Mouse (Mus musculus) heart, embryonic 14.5 days (tissue): ENCODE measurements at regions not wholly inside any gene's neighbourhood (a gene's known extent, or its start where the extent isn't known, plus 50 kb on each side); places are given as distances from the start of the nearest gene placed in this dataset.

Experiments
- ATAC-seq: fragments of 200-750 bp; cut with Nextera tagmentation; 2 replicates; pipeline ENCODE4 v1.8.0; 2017; ENCODE audit warnings: low read depth, moderate TSS enrichment; ENCODE audit not compliant: insufficient number of reproducible peaks, insufficient read depth, low FRiP score
- H3K27ac ChIP-seq, 2 experiments: fragments of 200-500 bp in 1 of 2; fragments of 300-500 bp in 1 of 2; sonication (generic) in 1 of 2; replicated peaks in 1 of 2; 2 replicates each; pipeline ENCODE4 v1.5.1; 2012 to 2014; ENCODE audit warnings: low read depth in 2 of 2, low read length in 2 of 2, control low read depth in 1 of 2, mild to moderate bottlenecking in 1 of 2, mixed read lengths in 1 of 2; ENCODE audit not compliant: control insufficient read depth in 1 of 2, insufficient read depth in 1 of 2
- H3K27me3 ChIP-seq: fragments of 300-500 bp; sonication (generic); 2 replicates; pipeline ENCODE4 v1.6.1; 2014; ENCODE audit warnings: mild to moderate bottlenecking, low read length, control low read depth; ENCODE audit not compliant: control insufficient read depth, insufficient read depth
- H3K36me3 ChIP-seq: fragments of 300-500 bp; sonication (generic); 2 replicates; pipeline ENCODE4 v1.6.1; 2014; ENCODE audit warnings: mild to moderate bottlenecking, control low read depth, low read length, mixed read lengths; ENCODE audit not compliant: control insufficient read depth, insufficient read depth
- H3K4me1 ChIP-seq, 2 experiments: fragments of 200-500 bp in 1 of 2; fragments of 300-500 bp in 1 of 2; sonication (generic) in 1 of 2; 2 replicates each; pipeline ENCODE4 v1.6.1; 2012 to 2014; ENCODE audit warnings: low read length in 2 of 2, control low read depth in 1 of 2, mixed read lengths in 1 of 2; ENCODE audit not compliant: control insufficient read depth in 2 of 2, insufficient read depth in 2 of 2
- H3K4me2 ChIP-seq: fragments of 300-500 bp; sonication (generic); 2 replicates; pipeline ENCODE4 v1.6.1; 2014; ENCODE audit warnings: mild to moderate bottlenecking, low read length
- H3K4me3 ChIP-seq, 2 experiments: fragments of 200-500 bp in 1 of 2; fragments of 300-500 bp in 1 of 2; sonication (generic) in 1 of 2; 2 replicates each; pipeline ENCODE4 v1.5.1; 2012 to 2014; ENCODE audit warnings: low read length in 2 of 2, mild to moderate bottlenecking in 2 of 2, control low read depth in 1 of 2, low read depth in 1 of 2, moderate library complexity in 1 of 2; ENCODE audit not compliant: control insufficient read depth in 1 of 2, insufficient read depth in 1 of 2
- H3K9ac ChIP-seq: fragments of 300-500 bp; sonication (generic); 2 replicates; pipeline ENCODE4 v1.6.1; 2014; ENCODE audit warnings: mild to moderate bottlenecking, low read length
- H3K9me3 ChIP-seq: fragments of 300-500 bp; sonication (generic); 2 replicates; pipeline ENCODE4 v1.6.1; 2016; ENCODE audit warnings: low read length, control low read depth; ENCODE audit not compliant: control insufficient read depth
- WGBS: fragments of 180-500 bp; shearing (Covaris S2); extraction: QIAGEN DNeasy Blood & Tissue Kit; methylation state at CpG from one replicate; pipeline ENCODE4 v1.1.7; 2014; 5-methylcytosine and 5-hydroxymethylcytosine counted together

DNA sequence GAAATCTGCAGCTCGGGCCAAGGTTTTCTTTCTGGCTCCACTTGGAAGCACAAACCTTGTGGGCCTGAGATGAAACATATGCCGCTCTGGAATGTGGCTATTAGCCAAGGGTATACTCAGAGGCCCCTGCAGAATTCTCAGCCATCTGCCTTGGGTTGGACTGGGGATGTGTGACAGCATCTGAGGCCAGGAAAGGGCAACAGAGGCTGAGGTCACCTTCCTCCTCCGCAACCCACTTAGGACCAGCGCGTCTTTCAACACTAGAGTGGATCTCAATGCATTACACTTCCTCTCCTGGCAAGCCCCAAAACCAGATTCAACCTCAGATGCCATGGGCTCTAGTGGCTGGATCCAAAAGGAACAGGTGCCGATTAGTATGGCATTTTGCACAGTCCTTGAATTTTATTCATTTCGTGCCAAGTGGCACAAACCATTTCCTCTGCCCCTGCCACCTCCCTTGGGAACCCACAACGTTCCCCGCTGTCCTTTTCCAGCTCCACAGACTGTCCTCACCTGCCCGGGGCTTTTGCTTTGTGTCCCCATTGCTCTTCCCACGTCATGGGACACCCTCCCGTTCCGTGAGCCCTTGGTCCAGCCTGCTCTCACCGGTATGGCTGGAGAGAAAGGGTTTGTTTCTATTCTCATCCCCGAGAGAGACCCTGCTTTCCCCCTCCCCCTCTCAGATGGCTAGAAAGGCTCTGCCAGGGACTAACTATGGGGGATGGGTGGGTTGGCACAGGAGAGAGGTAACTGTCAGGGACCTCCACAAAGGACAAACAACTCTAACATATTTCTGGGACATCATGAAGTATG, 68.4 kb downstream of the Rpusd4 start:
- Histone ChIP-seq H3K4me2 (peak overlapping the region; percentile 35; the same call in 1 of the 2 replicates), H3K9ac (no peak overlapping the region), H3K36me3 (no peaks in the 10 kb centered on the region), H3K9me3 (no peaks in the 10 kb centered on the region), H3K27me3 (no peaks in the 10 kb centered on the region), H3K4me3 (no peak overlapping the region), H3K4me1 (peaks cover 62 to 75% of the 10 kb centered on the region in 2 experiments), H3K27ac (peak overlapping the region; percentile 59 to 81)
- WGBS = 20% methylated on average over 15 of the region's 15 CpGs
- peak; percentile 85 for ATAC-seq

DNA sequence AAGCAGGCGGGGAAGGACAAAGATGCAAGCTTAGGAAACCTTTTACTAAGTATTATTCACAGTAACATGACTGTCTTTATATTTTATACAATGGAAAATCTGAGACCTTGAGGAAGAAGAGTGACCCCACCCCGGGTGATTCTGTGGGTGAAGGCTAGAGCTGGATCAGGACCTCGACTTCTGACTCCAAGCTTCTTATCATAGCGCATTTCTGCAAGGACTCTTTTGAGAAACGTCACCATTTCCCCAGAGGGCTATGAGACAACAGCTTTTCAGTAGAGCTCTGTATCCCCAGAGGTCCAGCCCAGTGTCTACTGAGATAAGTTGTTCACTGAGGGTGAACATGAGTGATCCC, 69.0 kb downstream of the Rpusd4 start:
- Histone ChIP-seq H3K4me2 (no peak overlapping the region), H3K36me3 (no peaks in the 10 kb centered on the region), H3K9ac (no peak overlapping the region), H3K27ac (peak overlapping the region; percentile 59 to 81; a peak in 2 of 4 replicates), H3K4me3 (no peak overlapping the region), H3K9me3 (no peaks in the 10 kb centered on the region), H3K27me3 (no peaks in the 10 kb centered on the region), H3K4me1 (peaks cover 59 to 75% of the 10 kb centered on the region in 2 experiments)
- 45% methylated on average over 5 of the region's 5 CpGs for WGBS
- no peak for ATAC-seq

DNA sequence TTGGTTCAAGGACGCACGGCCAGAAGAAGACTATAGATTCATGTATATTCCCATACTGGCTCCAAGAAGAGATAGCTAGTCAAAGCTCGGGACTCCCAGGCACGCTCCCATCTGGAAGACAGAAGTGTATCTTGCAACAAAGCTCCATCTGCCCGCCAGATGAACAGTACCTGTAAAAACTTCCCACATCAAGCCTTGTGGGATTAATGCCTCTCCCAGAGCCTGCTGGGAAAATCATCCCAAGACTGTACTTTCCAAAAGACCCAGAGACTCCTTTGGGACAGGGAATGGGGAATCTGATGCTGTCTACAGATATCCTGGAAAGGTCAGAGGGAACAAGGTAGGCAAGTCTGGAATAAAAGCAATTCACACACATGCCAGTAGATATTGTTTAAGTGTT, 71.2 kb downstream of the Rpusd4 start:
- H3K4me1 ChIP-seq = peaks cover 54 to 83% of the 10 kb centered on the region in 2 experiments
- H3K4me3 ChIP-seq = no peak overlapping the region
- no peak for ATAC-seq
- peak overlapping the region in 1 of 2 experiments; percentile 51; a peak in 1 of 4 replicates for H3K27ac ChIP-seq
- no peak overlapping the region for H3K4me2 ChIP-seq
- H3K9ac ChIP-seq = no peak overlapping the region
- no peaks in the 10 kb centered on the region for H3K27me3 ChIP-seq
- H3K36me3 ChIP-seq = no peaks in the 10 kb centered on the region
- no peaks in the 10 kb centered on the region for H3K9me3 ChIP-seq
- 83% methylated on average over 5 of the region's 5 CpGs for WGBS

DNA sequence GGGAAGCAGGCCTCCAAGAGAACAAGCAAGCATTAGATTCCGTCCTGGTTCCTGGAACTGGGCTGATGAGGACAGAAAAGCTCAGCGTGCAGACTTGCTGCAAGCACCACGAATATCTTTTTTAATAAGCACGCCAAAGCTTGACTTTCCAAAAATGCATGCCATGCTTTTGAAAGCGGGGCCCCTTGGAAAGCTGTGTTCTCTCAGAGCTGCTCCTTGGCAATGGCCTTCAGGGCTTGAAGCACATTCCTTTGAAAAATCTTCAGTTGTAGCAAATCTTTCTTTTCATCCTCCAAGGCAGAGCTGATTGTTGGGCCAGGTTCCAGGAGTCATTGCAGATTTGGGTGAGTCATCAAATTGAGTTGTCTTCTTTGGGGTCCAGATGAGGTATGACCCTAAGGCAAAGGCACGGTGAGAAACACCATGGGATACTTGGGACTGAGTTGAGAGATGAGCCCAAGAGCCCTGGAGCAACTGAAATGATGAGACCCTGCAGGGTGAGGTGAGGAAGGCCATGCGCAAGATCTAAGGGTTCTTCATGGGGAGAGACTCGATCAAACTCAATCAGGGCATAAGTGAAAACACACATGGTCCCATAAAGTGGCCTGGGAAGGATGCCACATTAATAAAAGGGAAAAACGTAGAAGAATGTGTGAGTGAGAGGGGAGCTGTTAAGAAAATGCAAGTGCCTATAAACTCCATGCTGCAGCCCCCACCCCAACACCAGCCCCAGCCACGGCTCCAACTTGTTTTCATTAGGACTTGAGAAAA, 72.0 kb downstream of the Rpusd4 start:
- no peaks in the 10 kb centered on the region for H3K9me3 ChIP-seq
- H3K9ac ChIP-seq = no peak overlapping the region
- H3K36me3 ChIP-seq = no peaks in the 10 kb centered on the region
- 65% methylated on average over 10 of the region's 10 CpGs for WGBS
- H3K27me3 ChIP-seq = no peaks in the 10 kb centered on the region
- ATAC-seq = no peak
- H3K27ac ChIP-seq = peak overlapping the region; percentile 21 to 51; a peak in 3 of 4 replicates
- H3K4me3 ChIP-seq = no peak overlapping the region
- H3K4me2 ChIP-seq = no peak overlapping the region
- peaks cover 57 to 83% of the 10 kb centered on the region in 2 experiments for H3K4me1 ChIP-seq

DNA sequence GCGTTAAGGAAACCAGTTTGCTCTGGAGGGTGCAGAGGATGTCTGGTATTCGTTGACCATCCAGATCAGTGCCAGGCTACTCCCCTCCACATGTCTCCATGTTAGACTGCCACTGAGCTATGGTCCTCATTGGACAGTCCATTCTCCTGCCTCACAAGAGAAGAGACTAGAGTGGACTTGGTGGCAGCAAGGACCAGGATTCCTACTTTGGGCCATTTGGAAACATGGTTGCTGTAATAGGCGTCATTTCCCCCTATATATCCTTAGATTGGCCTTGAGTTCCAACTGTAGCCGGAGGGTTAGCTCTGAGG, 72.6 kb downstream of the Rpusd4 start:
- WGBS = 73% methylated on average over 4 of the region's 4 CpGs
- Histone ChIP-seq H3K27ac (peak overlapping the region in 1 of 2 experiments; percentile 86; a peak in 1 of 4 replicates), H3K4me2 (no peak overlapping the region)

DNA sequence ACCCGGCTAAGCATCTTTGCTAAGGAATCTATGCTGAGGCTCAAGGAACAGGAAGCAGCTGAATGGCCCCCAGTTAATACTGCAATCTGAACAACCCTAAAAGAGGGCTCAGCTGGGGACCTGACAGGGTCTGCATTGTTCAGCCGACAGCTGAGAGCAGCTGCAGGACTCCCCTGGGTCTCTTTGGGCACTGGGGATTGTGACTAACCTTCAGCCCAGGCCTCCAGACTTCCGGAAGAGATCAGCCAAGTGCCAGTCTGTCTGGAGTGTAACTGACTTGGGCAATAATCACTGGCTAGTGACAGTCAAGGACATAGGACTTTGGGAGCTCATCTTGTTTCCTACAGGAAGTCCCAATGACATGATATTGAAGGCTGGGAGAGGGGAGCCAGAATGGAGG, 73.1 kb downstream of the Rpusd4 start:
- Histone ChIP-seq H3K36me3 (no peaks in the 10 kb centered on the region), H3K4me3 (no peak overlapping the region), H3K4me1 (peaks cover 56 to 84% of the 10 kb centered on the region in 2 experiments), H3K27me3 (no peaks in the 10 kb centered on the region), H3K9ac (0 out of 2 replicates have a peak overlapping the region, but pooled peaks have one; percentile 1), H3K4me2 (no peak overlapping the region), H3K9me3 (no peaks in the 10 kb centered on the region), H3K27ac (peak overlapping the region in 1 of 2 experiments; percentile 86; a peak in 3 of 4 replicates)
- 30% methylated on average over 3 of the region's 3 CpGs for WGBS
- ATAC-seq = no peak

More for the DNA sequence above, 72.6 kb downstream of the Rpusd4 start:
- no peaks in the 10 kb centered on the region for H3K36me3 ChIP-seq
- H3K27me3 ChIP-seq = no peaks in the 10 kb centered on the region
- no peak overlapping the region for H3K4me3 ChIP-seq
- H3K9me3 ChIP-seq = no peaks in the 10 kb centered on the region
- H3K4me1 ChIP-seq = peaks cover 55 to 82% of the 10 kb centered on the region in 2 experiments
- ATAC-seq = no peak
- no peak overlapping the region for H3K9ac ChIP-seq

DNA sequence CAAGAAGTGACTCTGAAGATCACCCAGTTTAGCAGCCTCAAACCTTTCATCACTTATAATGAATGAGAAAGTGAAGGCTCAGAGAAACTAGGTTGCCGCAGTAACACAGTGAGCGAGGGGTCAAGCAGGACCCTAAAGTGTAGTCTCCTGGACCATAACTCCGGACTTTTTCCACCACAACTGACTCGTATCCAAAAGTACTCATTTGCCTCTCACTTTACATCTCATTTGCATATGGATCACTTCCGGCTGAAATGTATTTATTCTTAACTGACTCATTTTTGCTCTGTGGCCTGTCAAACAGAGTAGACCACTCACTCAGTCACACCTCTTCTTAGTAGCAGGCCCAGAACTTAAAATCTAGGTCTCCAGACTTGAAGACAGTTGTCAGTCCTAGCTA, 73.7 kb downstream of the Rpusd4 start:
- Histone ChIP-seq H3K27me3 (no peaks in the 10 kb centered on the region), H3K9me3 (no peaks in the 10 kb centered on the region), H3K9ac (no peak overlapping the region), H3K4me3 (no peak overlapping the region), H3K36me3 (no peaks in the 10 kb centered on the region), H3K27ac (peak overlapping the region; percentile 86 to 90), H3K4me2 (no peak overlapping the region), H3K4me1 (peaks cover 54 to 84% of the 10 kb centered on the region in 2 experiments)
- 81% methylated on average over 5 of the region's 5 CpGs for WGBS
- ATAC-seq = no peak
